Mouse (Mus musculus) kidney, postnatal 25 days (tissue): ENCODE measurements around the gene Nmnat3.
"Not testable (repeated sequence)": the region's sequence is repeated elsewhere in the genome, so short reads cannot be mapped to it uniquely, and the experiment has no call there.

Source experiments
- DNase-seq, 2 experiments: peaks; one replicate each; pipeline ENCODE4 v3.0.0; 2021; ENCODE audit warnings: mixed read lengths in 2 of 2

Gene Nmnat3

GRCm38 (mm10) chr9:98287135-98287534, at the start of gene Nmnat3:
Gene Nmnat3, plus strand, starts transcription at chr9:98287435.
- DNase-seq, result not testable (repeated sequence)

DNA sequence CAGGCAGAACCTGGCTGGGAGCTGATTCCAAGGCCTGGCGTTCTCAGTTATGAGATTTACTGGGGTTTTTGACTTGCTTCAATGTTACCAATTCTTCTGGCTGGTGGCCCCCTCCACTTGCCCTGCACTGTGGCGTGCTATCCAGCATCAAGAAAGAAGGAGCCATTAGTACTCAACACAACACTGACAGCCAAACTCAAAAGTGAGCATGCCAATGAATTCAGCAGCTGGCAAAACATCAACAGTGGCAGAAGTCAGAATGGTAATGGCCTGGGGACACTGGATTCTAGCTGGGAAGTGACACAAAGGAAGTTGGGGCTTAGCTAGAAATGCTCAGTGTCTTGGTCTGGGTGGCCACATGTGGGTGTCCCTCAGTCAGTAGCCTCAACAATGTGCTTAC, 43.8 kb upstream of the Nmnat3 start:
- no peak for DNase-seq

DNA sequence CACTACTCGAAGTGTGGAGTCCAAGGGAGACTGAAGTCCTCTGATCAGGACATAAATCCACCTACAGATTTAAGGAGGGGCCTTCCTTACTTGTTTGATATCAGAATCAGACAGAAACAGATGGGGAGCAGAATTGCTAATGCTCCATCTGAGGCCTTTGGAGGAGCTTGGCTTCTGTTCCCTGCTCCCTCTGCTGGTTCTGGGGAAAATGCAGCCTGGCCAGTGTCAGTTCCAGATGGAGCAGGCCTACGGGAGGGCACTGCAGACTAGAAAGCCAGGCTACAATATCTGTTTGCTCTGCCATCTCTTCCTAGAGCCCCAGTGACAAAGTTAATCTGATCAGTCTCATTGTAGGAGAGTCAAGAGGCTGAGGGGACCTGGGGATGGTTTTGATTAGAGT, 43.0 kb upstream of the Nmnat3 start:
- DNase-seq, result peak; percentile 45 to 48

GRCm38 (mm10) chr9:98245226-98245625, 42.0 kb upstream of the Nmnat3 start:
- DNase-seq, result no peak

- DNase-seq, result no peak
Measured at GRCm38 (mm10) chr9:98246351-98246750, 40.9 kb upstream of the Nmnat3 start.

DNA sequence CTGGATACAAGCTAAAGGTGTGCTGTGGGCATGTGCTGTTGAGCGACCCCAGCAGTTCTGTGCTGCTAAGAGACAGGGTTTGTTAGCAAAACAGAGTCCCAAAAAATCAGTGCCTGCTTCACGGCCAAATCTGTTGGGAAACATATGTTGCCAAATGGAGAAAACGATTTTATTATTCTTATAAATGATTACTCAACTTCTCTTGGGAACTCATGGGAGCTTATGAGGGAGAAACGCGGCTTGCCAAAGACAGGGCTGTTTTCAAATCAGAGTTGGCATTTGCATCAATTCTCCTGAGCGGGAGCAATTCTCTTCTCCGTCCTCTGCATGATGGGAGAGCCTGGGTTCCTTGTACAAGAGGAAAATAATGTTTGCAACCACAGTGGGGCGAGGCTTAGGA, 27.0 kb upstream of the Nmnat3 start:
- no peak for DNase-seq

DNA sequence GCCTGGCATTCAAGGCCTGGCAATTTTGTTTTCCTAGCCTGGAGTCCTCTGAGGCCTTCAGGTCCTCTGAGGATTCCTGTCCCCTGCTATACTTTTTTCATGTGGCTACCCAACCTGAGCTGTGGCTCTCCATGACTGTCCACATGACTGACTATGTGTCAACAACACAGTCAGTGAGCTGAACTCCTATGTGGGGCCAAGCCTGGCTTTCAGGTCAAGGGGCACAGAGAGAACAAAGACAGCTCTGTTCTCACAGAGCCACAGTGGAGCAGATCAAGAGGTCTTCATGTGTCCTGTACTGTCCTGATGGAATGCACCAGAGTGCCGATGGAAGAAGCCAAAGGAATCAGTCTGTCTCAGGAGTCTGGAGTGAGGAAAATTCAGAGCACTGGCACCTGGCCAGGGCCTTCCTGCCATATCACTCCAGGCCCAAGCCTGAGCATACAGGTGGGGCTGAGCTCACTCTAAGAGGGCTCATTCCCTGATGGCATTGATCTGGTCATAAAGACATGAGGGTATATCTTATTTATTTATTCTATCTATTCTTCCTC, 25.7 kb upstream of the Nmnat3 start:
- DNase-seq, result peak; percentile 12 to 37

DNA sequence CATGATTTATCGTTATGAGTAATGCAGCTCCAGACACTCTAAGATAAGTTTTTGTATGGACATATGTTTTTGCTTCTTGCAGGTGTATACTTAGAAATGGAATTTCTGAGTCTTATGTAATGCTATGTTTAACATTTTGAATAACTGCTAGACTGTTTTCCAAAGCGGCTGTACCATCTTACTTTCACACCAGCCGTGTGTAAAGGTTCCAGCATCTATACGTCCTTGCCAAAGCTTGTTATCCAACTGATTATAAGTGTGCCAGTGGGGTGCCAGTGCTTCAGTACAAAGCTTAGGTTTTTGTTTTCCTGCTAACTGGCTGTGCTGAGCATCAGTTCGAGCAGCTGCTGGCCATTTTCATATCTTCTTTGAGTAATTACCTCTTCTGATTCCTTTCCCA, 22.3 kb upstream of the Nmnat3 start:
- DNase-seq, result no peak

DNA sequence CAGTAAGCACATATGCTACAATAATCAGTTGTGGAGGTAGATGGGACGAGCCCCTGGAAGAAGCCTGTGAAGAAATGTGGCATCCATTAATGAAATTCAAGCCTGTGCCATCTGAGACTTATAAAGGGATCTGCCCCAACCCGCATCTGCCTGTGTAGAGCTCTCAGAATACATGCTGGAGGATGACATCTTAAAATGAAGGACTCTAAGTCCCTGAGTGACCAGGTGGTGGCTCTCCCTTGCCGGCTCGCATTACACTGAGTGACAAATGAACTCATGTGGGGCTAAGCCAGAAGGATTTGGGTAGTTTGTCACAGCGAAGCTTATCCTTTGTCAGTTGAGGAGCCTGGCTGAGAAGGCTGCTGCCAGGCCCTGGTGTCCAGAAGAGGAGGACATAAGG, 14.5 kb upstream of the Nmnat3 start:
- DNase-seq, result no peak

DNA sequence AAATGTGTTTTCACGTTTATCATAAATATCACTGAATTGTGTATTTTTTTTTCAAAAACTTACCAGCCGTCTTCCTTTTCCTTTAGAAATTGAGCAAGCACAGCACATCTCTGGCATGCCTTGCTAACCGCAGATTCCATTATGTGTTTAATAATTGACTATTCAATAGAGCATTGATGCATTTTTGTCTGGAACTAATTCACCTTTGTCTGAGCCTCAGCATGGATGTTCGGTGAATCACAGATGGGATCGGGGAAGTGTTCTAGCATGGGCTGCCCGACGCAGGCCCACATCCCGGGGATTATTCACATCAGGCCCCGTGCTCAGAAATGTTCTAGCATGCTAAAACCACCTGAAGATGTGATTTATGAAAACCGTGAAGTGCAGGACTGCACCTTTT, 12.2 kb upstream of the Nmnat3 start:
- peak in 1 of 2 experiments; percentile 14 for DNase-seq

DNA sequence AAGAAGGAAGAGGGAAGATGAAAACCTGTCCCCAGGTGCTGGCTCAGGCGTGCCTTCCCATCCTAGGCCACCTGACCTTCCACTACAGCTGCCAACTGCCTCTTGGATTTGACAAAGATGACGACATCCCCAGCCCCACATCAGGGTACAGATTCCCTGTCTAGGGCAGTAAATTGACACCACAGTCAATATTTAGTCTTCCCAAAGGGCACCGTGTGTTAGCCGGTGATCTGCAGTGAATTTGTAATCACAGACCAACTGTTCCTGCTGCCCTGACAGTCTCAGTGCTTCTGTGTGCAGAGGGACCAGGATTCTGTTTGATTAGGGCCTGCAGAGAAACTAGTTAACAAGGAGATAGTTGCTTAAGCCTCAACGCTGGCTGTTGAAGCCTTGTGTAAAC, 7.1 kb upstream of the Nmnat3 start:
- DNase-seq, result no peak

- DNase-seq, result no peak
Measured at GRCm38 (mm10) chr9:98285606-98286301, 1.5 kb upstream of the Nmnat3 start.

- no peak for DNase-seq
Measured at GRCm38 (mm10) chr9:98289665-98290064, 2.4 kb downstream of the Nmnat3 start.

DNA sequence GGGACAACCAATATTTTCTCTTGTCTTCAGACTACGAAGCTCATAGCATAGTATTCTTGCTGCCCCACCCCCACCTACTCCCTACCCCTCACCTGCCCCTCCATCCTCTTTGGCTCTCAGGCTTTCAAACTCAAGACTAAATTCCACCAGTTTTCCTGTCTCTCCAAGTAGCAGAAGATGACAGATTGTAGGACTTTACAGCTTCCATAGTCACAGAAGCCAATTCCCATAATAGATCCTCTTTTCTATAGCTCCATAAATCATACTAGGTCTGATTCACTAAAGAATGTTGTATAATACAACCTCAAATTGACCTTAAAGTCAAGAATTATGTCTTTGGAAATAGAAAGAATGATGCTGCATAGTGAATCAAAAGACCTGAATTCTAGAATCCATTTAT, 3.4 kb downstream of the Nmnat3 start:
- DNase-seq, result no peak

DNA sequence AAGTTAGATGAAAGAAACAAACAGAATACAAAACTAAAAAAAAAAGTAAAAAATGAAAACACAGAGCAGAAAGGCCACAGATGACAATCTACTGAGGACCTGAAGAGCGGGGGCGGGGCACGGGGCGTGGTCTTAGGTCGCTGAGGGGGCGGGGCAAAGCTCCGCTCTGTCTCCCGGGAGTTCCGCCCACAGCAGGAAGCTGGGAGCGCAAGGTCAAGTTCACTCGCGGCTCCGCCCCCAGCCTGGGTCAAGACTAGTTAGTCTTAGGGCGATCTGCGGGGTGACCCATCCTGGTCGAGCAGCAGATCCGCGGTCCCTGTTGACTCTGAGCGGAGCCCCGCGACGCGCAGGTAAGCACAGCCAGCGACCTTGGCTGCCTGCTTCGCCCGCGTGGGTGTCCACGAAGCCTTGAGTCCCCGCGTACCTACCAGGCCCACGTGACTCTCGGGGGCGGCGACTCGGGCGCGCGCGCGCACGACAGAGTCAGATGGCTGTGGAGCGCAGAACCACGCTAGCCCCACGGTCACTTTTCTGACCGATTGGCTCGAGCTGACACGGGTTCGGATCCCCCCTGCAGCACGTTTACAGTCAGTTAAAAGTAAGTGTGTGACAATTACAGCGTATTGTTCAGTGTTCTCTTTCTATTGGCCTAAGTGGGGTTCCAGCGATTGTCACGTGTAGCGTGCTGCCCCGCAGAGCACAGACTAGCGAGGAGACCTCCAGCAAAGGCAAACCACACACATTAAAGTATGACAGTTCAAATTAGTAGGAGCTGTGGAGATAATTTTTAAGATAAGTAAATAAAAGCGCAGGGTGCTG, 9.4 kb downstream of the Nmnat3 start:
- peak; percentile 96 to 97 for DNase-seq

GRCm38 (mm10) chr9:98297234-98297936, 10.2 kb downstream of the Nmnat3 start:
- peak in 1 of 2 experiments; percentile 43 for DNase-seq

- peak; percentile 33 to 66 for DNase-seq
Measured at GRCm38 (mm10) chr9:98297937-98298595, 10.8 kb downstream of the Nmnat3 start.

DNA sequence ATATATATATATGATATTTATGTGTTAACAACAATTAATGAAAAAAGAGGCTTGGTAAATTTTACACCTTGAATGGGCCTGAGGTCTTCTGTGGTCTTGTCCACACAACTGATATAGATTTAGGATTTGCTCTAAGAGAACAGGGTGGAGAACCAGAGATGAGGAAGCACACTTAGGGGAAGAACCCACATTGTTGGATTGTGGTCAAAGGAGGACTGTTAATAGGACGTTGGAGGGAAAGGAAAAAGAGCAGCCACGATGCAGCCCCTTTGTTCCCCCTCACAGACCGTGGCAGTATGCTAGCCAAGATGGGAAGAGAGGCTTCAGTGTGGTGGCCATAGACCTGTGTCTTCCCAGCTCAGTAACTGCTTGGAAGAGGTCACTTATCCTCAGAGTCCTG, 11.5 kb downstream of the Nmnat3 start:
- no peak for DNase-seq

DNA sequence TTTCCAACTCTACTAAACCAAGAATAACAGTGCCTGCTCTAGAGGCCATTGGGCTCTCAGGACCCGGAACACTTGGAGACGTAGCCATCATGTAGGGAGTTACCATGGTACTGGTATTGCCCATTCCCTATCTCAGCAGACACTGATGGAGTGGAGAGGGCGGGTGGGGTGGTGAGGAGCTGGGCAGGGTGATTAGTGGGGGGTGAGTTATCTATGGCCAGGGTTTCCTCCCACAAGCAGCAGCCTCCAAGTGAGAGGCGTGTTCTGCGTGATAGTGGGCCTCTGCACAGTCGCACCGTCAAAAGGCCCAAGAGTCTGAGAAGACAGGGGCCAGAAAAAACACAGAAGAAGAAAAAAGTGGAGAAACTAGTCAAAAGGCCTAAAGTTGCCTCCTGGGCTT, 12.0 kb downstream of the Nmnat3 start:
- no peak for DNase-seq

- DNase-seq, result no peak
Measured at GRCm38 (mm10) chr9:98300582-98300981, 13.3 kb downstream of the Nmnat3 start.

DNA sequence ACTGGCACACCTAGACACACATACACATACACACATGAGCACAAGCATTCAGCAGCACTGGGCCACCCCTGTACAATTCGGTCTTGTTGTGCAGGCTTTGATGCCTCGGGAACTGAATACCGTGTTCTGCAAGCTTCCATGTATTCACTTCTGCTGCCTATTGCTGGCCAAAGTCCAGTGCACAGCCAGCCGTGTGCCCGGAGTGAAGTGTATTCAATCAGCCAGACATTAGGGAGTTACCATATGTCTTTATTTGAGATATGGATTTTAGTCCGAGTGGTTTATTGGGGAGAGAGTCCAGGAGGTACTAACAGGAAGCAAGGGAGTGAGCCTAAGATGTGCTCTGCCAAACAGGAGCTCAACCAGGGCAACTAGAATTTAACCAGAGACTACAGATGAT, 19.8 kb downstream of the Nmnat3 start:
- DNase-seq, result peak in 1 of 2 experiments; percentile 11

GRCm38 (mm10) chr9:98311316-98311965, 24.2 kb downstream of the Nmnat3 start:
- no peak for DNase-seq
